Mouse (Mus musculus) macrophage (primary cell): ENCODE measurements around the gene Olfr959. TPM values are rescaled to one million over a fixed set of nuclear protein-coding genes. Genes with fewer than 3 reads are reported as not detected.

Experiments used
- H3K27ac ChIP-seq: fragments of 350-480 bp; formaldehyde crosslinking; 2 replicates; pipeline ENCODE4 v1.9.0; 2021
- H3K36me3 ChIP-seq: fragments of 350-480 bp; formaldehyde crosslinking; 2 replicates; pipeline ENCODE4 v1.9.0; 2021; ENCODE audit errors: inconsistent target
- H3K4me3 ChIP-seq: fragments of 350-480 bp; formaldehyde crosslinking; 2 replicates; pipeline ENCODE4 v1.9.0; 2021; ENCODE audit errors: inconsistent target
- H3K79me2 ChIP-seq: fragments of 350-480 bp; formaldehyde crosslinking; 2 replicates; pipeline ENCODE4 v1.9.0; 2021; ENCODE audit errors: inconsistent target
- WGBS: methylation state at CpG from one replicate; pipeline ENCODE4 v1.1.7; 2026; ENCODE audit warnings: inconsistent platforms; ENCODE audit not compliant: missing documents; 5-methylcytosine and 5-hydroxymethylcytosine counted together
- polyA plus RNA-seq: library from polyadenylated mRNA; stranded (reverse); fragments of 250-400 nt; gene quantifications from 3 replicates; pipeline ENCODE4 v1.2.4, GENCODE M21; 2018; ENCODE audit warnings: inconsistent platforms

Gene Olfr959
- polyA plus RNA-seq, 1 experiment from 2014 or later: not detected

DNA sequence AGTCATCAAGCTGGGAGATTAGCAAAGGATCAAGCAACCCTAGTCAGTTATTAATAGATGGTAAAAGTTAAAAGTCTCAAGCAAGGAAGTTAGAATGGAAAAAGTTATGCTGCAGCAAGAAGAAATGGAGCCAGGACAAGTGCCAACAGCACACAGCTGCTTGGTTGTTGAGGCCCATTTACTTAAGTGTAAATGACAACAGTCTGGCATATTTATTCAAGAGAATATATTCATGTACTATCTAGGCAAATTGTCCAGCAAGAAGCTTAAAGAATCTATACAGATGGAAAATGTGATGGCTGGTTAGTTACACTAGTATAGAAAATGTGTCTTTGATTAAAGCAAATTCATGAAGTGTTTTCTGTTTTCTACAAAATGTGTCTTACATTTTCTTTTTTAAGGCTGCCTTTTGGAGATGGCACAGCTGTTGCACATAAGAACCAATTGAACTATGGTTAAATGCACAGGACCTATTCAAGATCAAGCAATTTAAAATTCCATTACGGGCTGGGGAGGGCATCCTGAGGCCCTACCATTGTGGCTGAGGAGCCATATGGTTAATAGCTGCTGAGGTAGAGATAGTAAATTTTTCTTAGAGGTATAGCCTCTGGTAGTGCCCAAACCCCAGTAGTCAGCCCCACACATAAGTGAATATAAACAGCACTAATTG is 51.6 kb downstream of the Olfr959 start:
- no peak overlapping the region for H3K4me3 ChIP-seq
- H3K27ac ChIP-seq: no peak overlapping the region
- H3K36me3 ChIP-seq: no peaks in the 10 kb centered on the region
- 82% methylated on average over 1 of the region's 1 CpGs for WGBS
- no peaks in the 10 kb centered on the region for H3K79me2 ChIP-seq

Other genes starting within 250 kb of the Olfr959 start
- gene Olfr948, start 249.5 kb downstream of the Olfr959 start, polyA plus RNA-seq: not detected in 3 replicates
- gene Olfr951, start 188.2 kb downstream of the Olfr959 start, polyA plus RNA-seq: not detected in 3 replicates
- gene Olfr952, start 148.4 kb downstream of the Olfr959 start, polyA plus RNA-seq: not detected in 3 replicates
- gene Olfr954, start 118.9 kb downstream of the Olfr959 start, polyA plus RNA-seq: not detected in 3 replicates
- gene Olfr955, start 103.6 kb downstream of the Olfr959 start, polyA plus RNA-seq: not detected in 3 replicates
- not detected in 3 replicates for gene Olfr44, start 81.6 kb downstream of the Olfr959 start, polyA plus RNA-seq
- not detected in 3 replicates for gene Olfr957, start 59.8 kb downstream of the Olfr959 start, polyA plus RNA-seq
- not detected in 3 replicates for gene Olfr958, start 21.5 kb downstream of the Olfr959 start, polyA plus RNA-seq
- not detected in 3 replicates for gene AW551984, start 28.8 kb upstream of the Olfr959 start, polyA plus RNA-seq
- gene Olfr148, start 35.1 kb upstream of the Olfr959 start, polyA plus RNA-seq: not detected in 3 replicates
- gene Olfr960, start 45.8 kb upstream of the Olfr959 start, polyA plus RNA-seq: not detected in 3 replicates
- not detected in 3 replicates for gene Olfr961, start 69.5 kb upstream of the Olfr959 start, polyA plus RNA-seq
- not detected in 3 replicates for gene Olfr963, start 91.6 kb upstream of the Olfr959 start, polyA plus RNA-seq
- not detected in 3 replicates for gene Olfr149, start 131.5 kb upstream of the Olfr959 start, polyA plus RNA-seq
- gene Olfr965, start 135.8 kb upstream of the Olfr959 start, polyA plus RNA-seq: not detected in 3 replicates
- not detected in 3 replicates for gene Olfr150, start 155.4 kb upstream of the Olfr959 start, polyA plus RNA-seq
- gene Olfr967, start 170.7 kb upstream of the Olfr959 start, polyA plus RNA-seq: not detected in 3 replicates
- not detected in 3 replicates for gene Olfr968, start 207.7 kb upstream of the Olfr959 start, polyA plus RNA-seq
- not detected in 3 replicates for gene Olfr969, start 215.4 kb upstream of the Olfr959 start, polyA plus RNA-seq
- gene Olfr970, start 233.3 kb upstream of the Olfr959 start, polyA plus RNA-seq: not detected in 3 replicates